Mouse (Mus musculus): ENCODE measurements around the gene Pibf1. TPM values are rescaled to one million over a fixed set of nuclear protein-coding genes. Genes with fewer than 3 reads are reported as not detected.

Gene Pibf1
- total RNA-seq, 2 experiments from 2014 or later: 11.8 to 13.3 TPM

- DNase-seq (ENCODE audit: extremely low spot score in 1 of 2, low spot score in 2 of 2): no peak
- intact Hi-C loops (cut with DNase I): no loop called here
These were observed 36.5 kb downstream of the Pibf1 start for GRCm38 (mm10) chr14:99135761-99136160.

- no peak for DNase-seq (ENCODE audit: extremely low spot score in 1 of 2, low spot score in 2 of 2)
- intact Hi-C loops (cut with DNase I): no loop called here
These were observed 37.1 kb downstream of the Pibf1 start for GRCm38 (mm10) chr14:99136297-99136696.

GRCm38 (mm10) chr14:99140036-99140435 lies 40.8 kb downstream of the Pibf1 start:
- intact Hi-C loops (cut with DNase I): no loop called here
- no peak for DNase-seq (ENCODE audit: extremely low spot score in 1 of 2, low spot score in 2 of 2)

- intact Hi-C loops (cut with DNase I): loop anchor here (1.0 kb wide), 1 partner anchor 752 kb away; no protein-coding TSS in a partner anchor
These were observed 42.8 kb downstream of the Pibf1 start for GRCm38 (mm10) chr14:99141786-99142633.

GRCm38 (mm10) chr14:99146841-99147240 lies 47.6 kb downstream of the Pibf1 start:
- intact Hi-C loops (cut with DNase I): no loop called here
- DNase-seq (ENCODE audit: extremely low spot score in 1 of 2, low spot score in 2 of 2): no peak

More at GRCm38 (mm10) chr14:99141786-99142633, 42.8 kb downstream of the Pibf1 start:
- peak; percentile 61 to 85 for DNase-seq (ENCODE audit: extremely low spot score in 1 of 2, low spot score in 2 of 2)

- no peak for DNase-seq (ENCODE audit: extremely low spot score in 1 of 2, low spot score in 2 of 2)
- intact Hi-C loops (cut with DNase I): no loop called here
These were observed 53.5 kb downstream of the Pibf1 start for GRCm38 (mm10) chr14:99152683-99153082.

GRCm38 (mm10) chr14:99159940-99160339 lies 60.7 kb downstream of the Pibf1 start:
- no peak for DNase-seq (ENCODE audit: extremely low spot score in 1 of 2, low spot score in 2 of 2)
- intact Hi-C loops (cut with DNase I): loop anchor here (5.0 kb wide), 1 partner anchor 137 kb away; the partner anchor contains the start of gene Klf5

GRCm38 (mm10) chr14:99163051-99163450 lies 63.8 kb downstream of the Pibf1 start:
- no peak for DNase-seq (ENCODE audit: extremely low spot score in 1 of 2, low spot score in 2 of 2)
- intact Hi-C loops (cut with DNase I): loop anchor here (5.0 kb wide), 1 partner anchor 134 kb away; the partner anchor contains the start of gene Klf5

- intact Hi-C loops (cut with DNase I): no loop called here
- no peak for DNase-seq (ENCODE audit: extremely low spot score in 1 of 2, low spot score in 2 of 2)
These were observed 75.0 kb downstream of the Pibf1 start for GRCm38 (mm10) chr14:99174138-99174745.

GRCm38 (mm10) chr14:99176559-99176958 lies 77.3 kb downstream of the Pibf1 start:
- intact Hi-C loops (cut with DNase I): no loop called here

GRCm38 (mm10) chr14:99190153-99190790 lies 91.0 kb downstream of the Pibf1 start:
- intact Hi-C loops (cut with DNase I): no loop called here
- DNase-seq (ENCODE audit: extremely low spot score in 1 of 2, low spot score in 2 of 2): no peak

More at GRCm38 (mm10) chr14:99176559-99176958, 77.3 kb downstream of the Pibf1 start:
- no peak for DNase-seq (ENCODE audit: extremely low spot score in 1 of 2, low spot score in 2 of 2)

GRCm38 (mm10) chr14:99205865-99206264 lies 106.6 kb downstream of the Pibf1 start:
- intact Hi-C loops (cut with DNase I): no loop called here
- DNase-seq (ENCODE audit: extremely low spot score in 1 of 2, low spot score in 2 of 2): no peak

GRCm38 (mm10) chr14:99206591-99206990 lies 107.4 kb downstream of the Pibf1 start:
- DNase-seq (ENCODE audit: extremely low spot score in 1 of 2, low spot score in 2 of 2): no peak
- intact Hi-C loops (cut with DNase I): no loop called here

GRCm38 (mm10) chr14:99210431-99210830 lies 111.2 kb downstream of the Pibf1 start:
- intact Hi-C loops (cut with DNase I): no loop called here
- no peak for DNase-seq (ENCODE audit: extremely low spot score in 1 of 2, low spot score in 2 of 2)

- DNase-seq (ENCODE audit: extremely low spot score in 1 of 2, low spot score in 2 of 2): no peak
- intact Hi-C loops (cut with DNase I): no loop called here
These were observed 119.3 kb downstream of the Pibf1 start for GRCm38 (mm10) chr14:99218396-99219012.

GRCm38 (mm10) chr14:99219757-99220171 lies 120.5 kb downstream of the Pibf1 start:
- intact Hi-C loops (cut with DNase I): no loop called here
- no peak for DNase-seq (ENCODE audit: extremely low spot score in 1 of 2, low spot score in 2 of 2)

GRCm38 (mm10) chr14:99225929-99226328 lies 126.7 kb downstream of the Pibf1 start:
- intact Hi-C loops (cut with DNase I): no loop called here
- no peak for DNase-seq (ENCODE audit: extremely low spot score in 1 of 2, low spot score in 2 of 2)

- intact Hi-C loops (cut with DNase I): no loop called here
- DNase-seq (ENCODE audit: extremely low spot score in 1 of 2, low spot score in 2 of 2): no peak
These were observed 130.0 kb downstream of the Pibf1 start for GRCm38 (mm10) chr14:99229071-99229780.

Measured in left cerebral cortex, postnatal 10 days (tissue).